Mouse (Mus musculus) frontal cortex, postnatal 36 days (tissue): ENCODE measurements at regions not wholly inside any gene's neighbourhood (a gene's known extent, or its start where the extent isn't known, plus 50 kb on each side); places are given as distances from the start of the nearest gene placed in this dataset.

Experiments
- DNase-seq, 2 experiments: peaks; one replicate each; pipeline ENCODE4 v3.0.0; 2022; ENCODE audit warnings: low spot score in 2 of 2

- no peak for DNase-seq
Observed at GRCm38 (mm10) chr11:112839721-112840494, 57.9 kb downstream of the Sox9 start.

GRCm38 (mm10) chr11:112840495-112840828, 58.4 kb downstream of the Sox9 start:
- DNase-seq, result no peak

GRCm38 (mm10) chr11:112844258-112844901, 62.4 kb downstream of the Sox9 start:
- no peak for DNase-seq

GRCm38 (mm10) chr11:112847146-112847545, 65.1 kb downstream of the Sox9 start:
- DNase-seq, result no peak

- no peak for DNase-seq
Observed at GRCm38 (mm10) chr11:112847851-112848250, 65.8 kb downstream of the Sox9 start.

- no peak for DNase-seq
Observed at GRCm38 (mm10) chr11:112849974-112850373, 68.0 kb downstream of the Sox9 start.

- peak in 1 of 2 experiments; percentile 36 for DNase-seq
Observed at GRCm38 (mm10) chr11:112850532-112851272, 68.7 kb downstream of the Sox9 start.

- no peak for DNase-seq
Observed at GRCm38 (mm10) chr11:112851321-112851720, 69.3 kb downstream of the Sox9 start.

GRCm38 (mm10) chr11:112855975-112856374, 74.0 kb downstream of the Sox9 start:
- no peak for DNase-seq

- DNase-seq, result no peak
Observed at GRCm38 (mm10) chr11:112859309-112859708, 77.3 kb downstream of the Sox9 start.

- no peak for DNase-seq
Observed at GRCm38 (mm10) chr11:112860797-112861196, 78.8 kb downstream of the Sox9 start.

GRCm38 (mm10) chr11:112861233-112861632, 79.2 kb downstream of the Sox9 start:
- no peak for DNase-seq

GRCm38 (mm10) chr11:112865836-112866235, 83.8 kb downstream of the Sox9 start:
- no peak for DNase-seq

- peak; percentile 3 to 23 for DNase-seq
Observed at GRCm38 (mm10) chr11:112869571-112869970, 87.5 kb downstream of the Sox9 start.

GRCm38 (mm10) chr11:112870201-112871035, 88.4 kb downstream of the Sox9 start:
- DNase-seq, result peak in 1 of 2 experiments; percentile 6

GRCm38 (mm10) chr11:112872677-112873367, 90.8 kb downstream of the Sox9 start:
- DNase-seq, result no peak

GRCm38 (mm10) chr11:112874239-112874638, 92.2 kb downstream of the Sox9 start:
- no peak for DNase-seq

GRCm38 (mm10) chr11:112876226-112876625, 94.2 kb downstream of the Sox9 start:
- DNase-seq, result no peak

GRCm38 (mm10) chr11:112878436-112878835, 96.4 kb downstream of the Sox9 start:
- DNase-seq, result no peak

- DNase-seq, result no peak
Observed at GRCm38 (mm10) chr11:112880736-112881135, 98.7 kb downstream of the Sox9 start.

GRCm38 (mm10) chr11:112885336-112885940, 103.4 kb downstream of the Sox9 start:
- no peak for DNase-seq
